Mouse (Mus musculus) liver, embryonic 12.5 days (tissue): ENCODE measurements at regions not wholly inside any gene's neighbourhood (a gene's known extent, or its start where the extent isn't known, plus 50 kb on each side); places are given as distances from the start of the nearest gene placed in this dataset.

Experiments used
- ATAC-seq: fragments of 200-750 bp; cut with Nextera tagmentation; 2 replicates; pipeline ENCODE4 v1.8.0; 2017; ENCODE audit warnings: moderate number of reproducible peaks, mild to moderate bottlenecking, moderate library complexity
- H3K27ac ChIP-seq: fragments of 300-500 bp; sonication (generic); 2 replicates; pipeline ENCODE4 v1.5.1; 2016; ENCODE audit warnings: mild to moderate bottlenecking
- H3K27me3 ChIP-seq: fragments of 300-500 bp; sonication (generic); replicated peaks from 2 replicates; pipeline ENCODE4 v1.6.1; 2016; ENCODE audit warnings: mild to moderate bottlenecking, moderate library complexity
- H3K36me3 ChIP-seq: fragments of 300-500 bp; sonication (generic); 2 replicates; pipeline ENCODE4 v1.6.1; 2016; ENCODE audit warnings: mild to moderate bottlenecking, moderate library complexity
- H3K4me1 ChIP-seq: fragments of 300-500 bp; sonication (generic); 2 replicates; pipeline ENCODE4 v1.6.1; 2016
- H3K4me2 ChIP-seq: fragments of 300-500 bp; sonication (generic); 2 replicates; pipeline ENCODE4 v1.6.1; 2016; ENCODE audit warnings: mild to moderate bottlenecking, moderate library complexity
- H3K4me3 ChIP-seq: fragments of 300-500 bp; sonication (generic); 2 replicates; pipeline ENCODE4 v1.5.1; 2016; ENCODE audit warnings: mild to moderate bottlenecking, moderate library complexity
- H3K9ac ChIP-seq: fragments of 300-500 bp; sonication (generic); 2 replicates; pipeline ENCODE4 v1.6.1; 2016; ENCODE audit warnings: mild to moderate bottlenecking, moderate library complexity
- H3K9me3 ChIP-seq: fragments of 300-500 bp; sonication (generic); replicated peaks from 2 replicates; pipeline ENCODE4 v1.6.1; 2016; ENCODE audit warnings: mild to moderate bottlenecking, moderate library complexity
- WGBS: fragments of 180-500 bp; shearing (Covaris S2); methylation state at CpG from one replicate; pipeline ENCODE4 v1.1.7; 2016; ENCODE audit not compliant: insufficient replicate concordance; 5-methylcytosine and 5-hydroxymethylcytosine counted together

GRCm38 (mm10) chr7:145098335-145098734, 109.6 kb downstream of the 1810010D01Rik start:
- no peak overlapping the region for H3K27ac ChIP-seq
- no peak for ATAC-seq
- H3K27me3 ChIP-seq: no peaks in the 10 kb centered on the region; the same call in 1 of the 2 replicates
- no peaks in the 10 kb centered on the region; the same call in 1 of the 2 replicates for H3K4me1 ChIP-seq
- H3K9ac ChIP-seq: no peak overlapping the region
- 65% methylated on average over 6 of the region's 6 CpGs for WGBS
- H3K9me3 ChIP-seq: no peaks in the 10 kb centered on the region
- H3K4me2 ChIP-seq: no peak overlapping the region
- no peak overlapping the region for H3K4me3 ChIP-seq
- no peaks in the 10 kb centered on the region for H3K36me3 ChIP-seq

GRCm38 (mm10) chr7:145094134-145094526, 113.8 kb downstream of the 1810010D01Rik start:
- Histone ChIP-seq H3K4me1 (no peaks in the 10 kb centered on the region; the same call in 1 of the 2 replicates), H3K4me2 (no peak overlapping the region), H3K9ac (no peak overlapping the region), H3K27me3 (no peaks in the 10 kb centered on the region; the same call in 1 of the 2 replicates), H3K27ac (no peak overlapping the region), H3K4me3 (no peak overlapping the region), H3K36me3 (no peaks in the 10 kb centered on the region), H3K9me3 (no peaks in the 10 kb centered on the region)
- WGBS: 66% methylated on average over 7 of the region's 7 CpGs
- no peak for ATAC-seq

GRCm38 (mm10) chr7:145093417-145094133, 114.3 kb downstream of the 1810010D01Rik start:
- Histone ChIP-seq H3K4me2 (no peak overlapping the region), H3K4me1 (no peaks in the 10 kb centered on the region; the same call in 1 of the 2 replicates), H3K36me3 (no peaks in the 10 kb centered on the region), H3K4me3 (no peak overlapping the region), H3K27me3 (no peaks in the 10 kb centered on the region), H3K9me3 (no peaks in the 10 kb centered on the region), H3K27ac (no peak overlapping the region), H3K9ac (no peak overlapping the region)
- 58% methylated on average over 3 of the region's 3 CpGs for WGBS
- ATAC-seq: no peak

GRCm38 (mm10) chr7:145092392-145093176, 115.3 kb downstream of the 1810010D01Rik start:
- Histone ChIP-seq H3K27ac (no peak overlapping the region), H3K27me3 (no peaks in the 10 kb centered on the region), H3K9me3 (no peaks in the 10 kb centered on the region), H3K4me1 (no peaks in the 10 kb centered on the region; the same call in 1 of the 2 replicates), H3K9ac (no peak overlapping the region), H3K4me2 (no peak overlapping the region), H3K4me3 (no peak overlapping the region), H3K36me3 (no peaks in the 10 kb centered on the region)
- ATAC-seq: peak; percentile 43; the same call in 1 of the 2 replicates
- 39% methylated on average over 6 of the region's 6 CpGs for WGBS

GRCm38 (mm10) chr7:145090849-145091248, 117.1 kb downstream of the 1810010D01Rik start:
- 63% methylated on average over 4 of the region's 4 CpGs for WGBS
- no peak overlapping the region for H3K27ac ChIP-seq
- no peaks in the 10 kb centered on the region; the same call in 1 of the 2 replicates for H3K4me1 ChIP-seq
- no peaks in the 10 kb centered on the region for H3K27me3 ChIP-seq
- H3K9me3 ChIP-seq: no peaks in the 10 kb centered on the region
- H3K9ac ChIP-seq: no peak overlapping the region
- H3K4me2 ChIP-seq: no peak overlapping the region
- no peak for ATAC-seq
- H3K36me3 ChIP-seq: no peaks in the 10 kb centered on the region
- H3K4me3 ChIP-seq: no peak overlapping the region

- Histone ChIP-seq H3K4me3 (no peak overlapping the region), H3K27ac (no peak overlapping the region), H3K4me1 (no peaks in the 10 kb centered on the region; the same call in 1 of the 2 replicates), H3K27me3 (no peaks in the 10 kb centered on the region), H3K36me3 (no peaks in the 10 kb centered on the region), H3K9me3 (no peaks in the 10 kb centered on the region), H3K9ac (no peak overlapping the region), H3K4me2 (no peak overlapping the region)
- 52% methylated on average over 3 of the region's 3 CpGs for WGBS
- ATAC-seq: no peak
Observed at GRCm38 (mm10) chr7:145089315-145089721, 118.6 kb downstream of the 1810010D01Rik start.

- Histone ChIP-seq H3K9me3 (no peaks in the 10 kb centered on the region), H3K4me1 (no peaks in the 10 kb centered on the region; the same call in 1 of the 2 replicates), H3K9ac (no peak overlapping the region), H3K36me3 (no peaks in the 10 kb centered on the region), H3K27ac (no peak overlapping the region), H3K4me2 (no peak overlapping the region), H3K4me3 (no peak overlapping the region), H3K27me3 (no peaks in the 10 kb centered on the region)
- no peak for ATAC-seq
- WGBS: 49% methylated on average over 3 of the region's 3 CpGs
Observed at GRCm38 (mm10) chr7:145088655-145089054, 119.3 kb downstream of the 1810010D01Rik start.

- H3K4me1 ChIP-seq: peaks cover 9% of the 10 kb centered on the region
- no peak overlapping the region for H3K9ac ChIP-seq
- H3K4me3 ChIP-seq: no peak overlapping the region
- no peaks in the 10 kb centered on the region for H3K9me3 ChIP-seq
- no peaks in the 10 kb centered on the region for H3K36me3 ChIP-seq
- WGBS: 70% methylated on average over 5 of the region's 5 CpGs
- no peak overlapping the region for H3K4me2 ChIP-seq
- ATAC-seq: no peak
- no peak overlapping the region for H3K27ac ChIP-seq
- no peaks in the 10 kb centered on the region for H3K27me3 ChIP-seq
Observed at GRCm38 (mm10) chr7:145087790-145088189, 120.1 kb downstream of the 1810010D01Rik start.

GRCm38 (mm10) chr7:145082917-145083752, 124.8 kb downstream of the 1810010D01Rik start:
- Histone ChIP-seq H3K27me3 (no peaks in the 10 kb centered on the region), H3K36me3 (no peaks in the 10 kb centered on the region), H3K4me2 (no peak overlapping the region), H3K27ac (no peak overlapping the region), H3K9me3 (no peaks in the 10 kb centered on the region), H3K4me1 (peaks cover 15% of the 10 kb centered on the region; the same call in 1 of the 2 replicates), H3K4me3 (no peak overlapping the region), H3K9ac (no peak overlapping the region)
- WGBS: 37% methylated on average over 9 of the region's 9 CpGs
- ATAC-seq: no peak

- WGBS: 50% methylated on average over 5 of the region's 5 CpGs
- Histone ChIP-seq H3K4me1 (no peaks in the 10 kb centered on the region), H3K27me3 (no peaks in the 10 kb centered on the region), H3K27ac (no peak overlapping the region), H3K36me3 (no peaks in the 10 kb centered on the region), H3K9ac (no peak overlapping the region), H3K4me2 (no peak overlapping the region), H3K9me3 (no peaks in the 10 kb centered on the region), H3K4me3 (no peak overlapping the region)
- no peak for ATAC-seq
Observed at GRCm38 (mm10) chr7:145071996-145072790, 132.5 kb upstream of the Ccnd1 start.

- Histone ChIP-seq H3K4me2 (no peak overlapping the region), H3K4me1 (no peaks in the 10 kb centered on the region), H3K4me3 (no peak overlapping the region), H3K9ac (no peak overlapping the region), H3K9me3 (no peaks in the 10 kb centered on the region), H3K27me3 (no peaks in the 10 kb centered on the region), H3K36me3 (no peaks in the 10 kb centered on the region), H3K27ac (no peak overlapping the region)
- no peak for ATAC-seq
- WGBS: 43% methylated on average over 2 of the region's 2 CpGs
Observed at GRCm38 (mm10) chr7:145071533-145071932, 131.8 kb upstream of the Ccnd1 start.
